Mouse (Mus musculus): Measurements from ENCODE around the gene Bcl9.

DNA sequence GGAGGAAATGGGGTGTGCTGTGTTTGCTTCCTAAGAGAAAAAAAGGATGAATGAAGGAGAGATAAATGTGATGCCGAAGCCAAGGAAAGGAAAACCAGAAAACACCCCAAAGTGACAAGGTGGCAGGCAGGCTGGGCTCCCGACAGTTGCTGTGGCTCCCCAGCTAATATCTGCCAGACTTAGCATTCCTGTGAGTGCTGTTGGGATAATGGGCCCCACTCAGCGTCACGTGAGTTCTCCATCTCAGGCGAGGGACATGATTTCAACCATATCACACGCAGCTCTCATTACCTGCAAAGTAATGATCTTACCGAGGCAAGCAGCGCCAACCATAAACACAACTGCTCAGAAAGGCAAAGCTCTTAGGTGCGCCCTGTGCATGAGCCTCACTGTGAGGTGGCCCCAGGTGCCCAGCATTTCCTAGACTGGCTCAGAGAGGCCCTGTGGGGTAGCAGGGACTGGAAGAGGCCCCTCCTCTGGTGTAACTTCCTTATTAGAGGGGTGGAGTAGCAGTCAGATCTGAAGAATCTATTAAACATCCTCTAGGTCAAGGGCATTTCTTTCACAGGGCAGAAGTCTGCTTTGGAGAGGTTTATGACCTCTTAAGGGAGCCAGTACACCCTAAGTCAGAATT, 41.9 kb downstream of the Bcl9 start:
- TF ChIP-seq CTCF (IDR thresholded peaks at IDR 0.05; ENCODE audit: low read depth, low read length) (no peak), POLR2AphosphoS5 (IDR thresholded peaks at IDR 0.05; ENCODE audit: insufficient replicate concordance, low read depth, low read length) (no peak), GATA2 (IDR thresholded peaks at IDR 0.05; ENCODE audit: borderline replicate concordance, low read depth, low read length) (no peak), TAL1 (conservative IDR thresholded peaks at IDR 0.05; ENCODE audit: low read depth, low read length) (no peak)
